Mouse (Mus musculus) bone marrow, adult 2 months (tissue): ENCODE results near the gene Ppp1r14d. TPM values are rescaled to one million over a fixed set of nuclear protein-coding genes. Genes with fewer than 3 reads are reported as not detected.

Experiments used
- H3K27ac ChIP-seq: fragments of 200-500 bp; 2 replicates; pipeline ENCODE4 v1.5.1; 2012; ENCODE audit warnings: low read depth, mild to moderate bottlenecking, control low read depth, inconsistent platforms, low read length; ENCODE audit not compliant: control insufficient read depth, poor library complexity, insufficient read depth
- H3K4me1 ChIP-seq: fragments of 200-500 bp; 2 replicates; pipeline ENCODE4 v1.6.1; 2011; ENCODE audit warnings: low read length; ENCODE audit not compliant: control insufficient read depth, insufficient read depth
- H3K4me3 ChIP-seq: fragments of 200-500 bp; replicated peaks from 2 replicates; pipeline ENCODE3; 2011; ENCODE audit warnings: mild to moderate bottlenecking, low read depth, low read length, control low read depth; ENCODE audit not compliant: control insufficient read depth
- CTCF ChIP-seq: fragments of 200-500 bp; IDR thresholded peaks from 2 replicates; pipeline ENCODE4 v1.5.1; 2011; ENCODE audit warnings: low read length, control low read depth; ENCODE audit not compliant: control insufficient read depth, insufficient read depth
- POLR2A ChIP-seq: fragments of 200-500 bp; IDR thresholded peaks from 2 replicates; pipeline ENCODE4 v1.6.1; 2011; ENCODE audit warnings: low read depth, mild to moderate bottlenecking, control low read depth, low read length, borderline replicate concordance; ENCODE audit not compliant: control insufficient read depth
- WGBS: fragments of 180-500 bp; shearing (Covaris S2); methylation state at CpG from one replicate; pipeline ENCODE4 v1.1.7; 2018; 5-methylcytosine and 5-hydroxymethylcytosine counted together
- polyA plus RNA-seq: library from polyadenylated mRNA; stranded (reverse); fragments of >200 nt; gene quantifications from 2 replicates; pipeline ENCODE4 v1.2.4, GENCODE M21; 2011; ENCODE audit warnings: low replicate concordance; ENCODE audit not compliant: missing spikeins, insufficient read depth, insufficient read length

Ppp1r14d gene
- polyA plus RNA-seq, 1 experiment = not detected

DNA sequence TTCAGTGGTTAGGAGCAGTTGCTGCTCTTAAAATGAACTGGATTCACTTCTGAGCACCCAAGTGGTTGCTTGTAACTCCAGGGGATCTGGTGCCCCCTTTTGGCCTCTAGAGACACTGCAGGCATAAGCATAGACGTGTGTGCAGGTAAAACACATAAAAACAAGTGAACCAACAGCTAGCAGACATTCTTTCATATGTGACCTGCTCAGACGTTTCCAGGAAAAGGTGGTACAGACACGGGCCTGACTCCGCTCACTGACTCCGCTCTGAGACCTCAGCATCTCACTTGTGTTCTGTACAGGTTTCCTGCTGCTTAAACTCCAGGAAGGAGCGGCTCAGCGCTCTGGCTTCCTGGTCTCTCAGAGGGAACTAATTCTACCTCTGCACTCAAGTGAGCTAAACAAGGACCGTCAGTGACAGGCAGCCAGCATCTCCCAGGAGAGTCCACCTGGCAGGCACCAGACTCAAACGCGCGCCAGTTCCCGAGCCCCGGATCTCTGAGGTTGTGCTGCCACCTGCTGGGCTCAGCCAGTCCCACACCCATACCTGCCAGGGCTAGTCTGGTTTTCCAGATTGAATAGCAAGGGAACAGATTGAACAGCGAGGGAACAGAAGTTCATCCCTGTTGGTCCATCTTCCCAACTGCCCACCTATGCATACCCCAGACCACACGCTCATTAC is 40.5 kb downstream of the Ppp1r14d start:
- peak overlapping the region; percentile 49 for H3K4me3 ChIP-seq
- no peak; the same call in 1 of the 2 replicates for TF ChIP-seq POLR2A
- TF ChIP-seq CTCF = peak; percentile 96
- WGBS = 3% methylated on average over 15 of the region's 15 CpGs
- peaks cover 1% of the 10 kb centered on the region; the same call in 1 of the 2 replicates for H3K4me1 ChIP-seq
- peak overlapping the region; percentile 1; the same call in 1 of the 2 replicates for H3K27ac ChIP-seq

DNA sequence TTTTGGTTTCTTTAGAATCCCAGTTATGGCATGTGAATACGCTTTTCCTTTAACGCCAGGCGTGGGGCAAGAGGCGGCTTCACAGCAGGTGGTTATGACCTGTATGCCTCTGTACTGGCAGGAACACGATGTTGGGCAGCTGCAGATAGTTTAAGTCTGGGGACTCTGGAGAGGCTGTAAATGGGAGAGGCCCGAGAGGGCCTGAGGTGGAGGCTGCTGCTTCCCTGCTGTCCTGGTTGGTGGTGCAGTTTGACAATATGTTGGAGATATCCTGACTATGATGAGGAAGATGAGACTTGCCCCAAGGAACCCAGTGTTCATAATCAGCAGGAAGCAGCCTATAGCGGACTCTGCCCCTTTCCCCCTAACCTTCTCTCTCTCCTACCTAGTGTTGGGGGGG is 46.8 kb downstream of the Ppp1r14d start:
- whole genome bisulfite sequencing = 88% methylated on average over 7 of the region's 7 CpGs
- Histone ChIP-seq H3K4me3 (no peak overlapping the region), H3K4me1 (no peaks in the 10 kb centered on the region), H3K27ac (no peak overlapping the region)
- TF ChIP-seq CTCF = no peak

DNA sequence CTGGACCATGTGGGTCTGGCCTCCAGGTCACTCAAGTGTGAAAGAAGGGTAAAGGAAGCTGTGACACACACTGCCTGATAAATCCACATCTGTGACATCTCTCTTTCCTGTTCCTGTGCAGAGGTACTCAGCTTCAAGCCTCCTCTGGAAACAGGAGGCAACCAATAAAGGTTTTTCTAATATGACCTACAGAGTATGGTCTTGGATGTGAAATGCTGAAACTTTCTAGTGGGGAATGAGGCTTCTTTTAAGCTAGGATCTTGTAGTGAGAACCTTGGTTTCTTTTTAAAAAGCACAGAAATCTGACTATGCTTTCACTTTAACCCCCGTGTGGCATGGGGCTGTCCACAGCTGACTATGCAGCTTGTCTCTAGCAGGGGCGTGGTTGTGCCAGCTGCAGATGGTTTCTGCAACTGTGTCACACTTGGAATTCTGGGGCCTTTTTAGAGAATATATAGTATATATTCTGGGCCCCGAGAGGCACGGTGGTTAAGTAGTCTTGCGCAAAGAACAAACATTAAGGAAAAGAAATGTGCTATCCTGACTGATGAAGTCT is 52.2 kb downstream of the Ppp1r14d start:
- no peaks in the 10 kb centered on the region for H3K4me1 ChIP-seq
- no peak for TF ChIP-seq CTCF
- TF ChIP-seq POLR2A = no peak
- 67% methylated on average over 5 of the region's 5 CpGs for WGBS
- H3K27ac ChIP-seq = no peak overlapping the region
- H3K4me3 ChIP-seq = no peak overlapping the region

GRCm38 (mm10) chr2:119176761-119177160 is 52.9 kb downstream of the Ppp1r14d start:
- TF ChIP-seq CTCF (no peak), POLR2A (no peak)
- Histone ChIP-seq H3K27ac (no peak overlapping the region), H3K4me3 (no peak overlapping the region), H3K4me1 (peaks cover 2% of the 10 kb centered on the region; the same call in 1 of the 2 replicates)
- 79% methylated on average over 3 of the region's 3 CpGs for WGBS

- 70% methylated on average over 6 of the region's 6 CpGs for WGBS
- Histone ChIP-seq H3K4me1 (peaks cover 4% of the 10 kb centered on the region; the same call in 1 of the 2 replicates), H3K27ac (no peak overlapping the region), H3K4me3 (no peak overlapping the region)
- TF ChIP-seq POLR2A = no peak
- no peak for TF ChIP-seq CTCF
These were observed 54.1 kb downstream of the Ppp1r14d start for GRCm38 (mm10) chr2:119175614-119176013.

DNA sequence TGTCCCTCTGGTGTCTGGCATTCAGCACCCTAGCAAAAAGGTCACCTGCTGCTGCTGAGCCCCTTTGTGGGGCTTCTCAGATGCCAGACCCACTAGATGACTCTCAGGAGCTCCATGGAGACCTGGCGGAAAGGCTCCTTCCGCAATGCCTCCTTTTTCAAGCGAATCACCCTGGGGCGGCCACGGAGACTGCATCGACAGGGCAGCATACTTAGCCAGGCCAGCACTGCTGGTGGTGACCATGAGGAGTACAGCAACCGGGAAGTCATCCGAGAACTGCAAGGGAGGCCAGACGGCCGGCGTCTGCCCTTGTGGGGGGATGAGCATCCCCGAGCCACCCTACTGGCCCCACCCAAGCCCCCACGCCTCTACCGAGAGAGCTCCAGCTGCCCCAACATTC is 54.8 kb downstream of the Ppp1r14d start:
- Histone ChIP-seq H3K27ac (no peak overlapping the region; the same call in 1 of the 2 replicates), H3K4me3 (no peak overlapping the region), H3K4me1 (peaks cover 4% of the 10 kb centered on the region; the same call in 1 of the 2 replicates)
- no peak for TF ChIP-seq CTCF
- TF ChIP-seq POLR2A = no peak
- 91% methylated on average over 14 of the region's 14 CpGs for WGBS

DNA sequence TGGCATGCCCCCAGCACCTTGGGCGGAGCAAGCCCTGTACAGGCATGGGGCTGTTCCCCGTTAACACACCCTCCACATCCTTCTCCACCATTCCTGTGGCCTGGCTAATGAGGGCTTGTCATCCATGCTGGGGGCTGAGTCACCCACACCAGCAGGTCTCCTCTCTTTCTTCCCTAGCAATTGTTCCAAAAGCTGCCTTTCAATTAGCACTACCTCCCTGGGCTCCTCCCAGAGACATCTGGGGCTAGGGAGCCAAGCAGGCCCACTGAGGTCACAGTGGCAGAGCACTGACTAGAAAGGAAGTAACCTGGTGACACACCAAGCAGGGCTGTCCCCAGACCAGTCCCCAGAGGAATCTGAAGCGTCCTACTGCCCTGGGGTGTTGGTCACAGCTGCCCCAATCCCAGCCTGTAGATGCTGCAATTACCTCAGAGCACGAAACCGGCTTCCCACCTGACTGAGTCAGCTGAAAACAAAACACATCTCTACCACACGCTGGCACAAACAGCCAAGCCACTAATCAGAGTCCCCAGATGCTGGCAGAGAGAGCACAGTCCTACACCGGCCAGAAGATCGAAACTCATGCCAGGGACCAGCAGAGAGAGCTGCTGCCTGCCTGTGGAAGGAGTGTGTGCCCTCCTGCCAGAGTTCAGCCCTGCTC is 55.6 kb downstream of the Ppp1r14d start, which contains the start of gene Gm14137:
Gene Gm14137, plus strand, starts transcription at position 519 of the 661 bp plus-strand sequence.
- WGBS = 60% methylated on average over 8 of the region's 8 CpGs
- H3K27ac ChIP-seq = no peak within 1 kb of the TSS; the same call in 1 of the 2 replicates
- no peak for TF ChIP-seq POLR2A
- no peak for TF ChIP-seq CTCF
- H3K4me1 ChIP-seq = peaks cover 4% of the 10 kb centered on the region; the same call in 1 of the 2 replicates
- no peak within 1 kb of the TSS for H3K4me3 ChIP-seq

GRCm38 (mm10) chr2:119172862-119173576 is 56.7 kb downstream of the Ppp1r14d start:
- Histone ChIP-seq H3K4me3 (no peak overlapping the region), H3K27ac (no peak overlapping the region), H3K4me1 (peaks cover 4% of the 10 kb centered on the region; the same call in 1 of the 2 replicates)
- no peak for TF ChIP-seq POLR2A
- TF ChIP-seq CTCF = no peak
- WGBS = 38% methylated on average over 13 of the region's 13 CpGs
